Mouse (Mus musculus) G1E-ER4 (cell line): Measurements from ENCODE around the gene Hist1h2ak. TPM values are rescaled to one million over a fixed set of nuclear protein-coding genes. Genes with fewer than 3 reads are reported as not detected.
"Not testable (repeated sequence)": the region's sequence is repeated elsewhere in the genome, so short reads cannot be mapped to it uniquely, and the experiment has no call there.

Experiments
- GATA1 ChIP-seq: IDR thresholded peaks from one replicate; pipeline ENCODE4 v1.8.0; 2012; ENCODE audit warnings: low read length, inconsistent platforms
- polyA plus RNA-seq: library from polyadenylated mRNA; stranded (reverse); fragments of >175 nt; gene quantifications from 2 replicates; pipeline ENCODE4 v1.2.3, GENCODE M21; 2012

Gene Hist1h2ak
- polyA plus RNA-seq, 1 experiment: 85.5 TPM

GRCm38 (mm10) chr13:21729544-21729943 lies 24.1 kb downstream of the Hist1h2ak start:
- no peak for TF ChIP-seq GATA1

- no peak for TF ChIP-seq GATA1
These were observed 25.6 kb downstream of the Hist1h2ak start for GRCm38 (mm10) chr13:21727948-21728572.

- no peak for TF ChIP-seq GATA1
These were observed 30.4 kb downstream of the Hist1h2ak start for GRCm38 (mm10) chr13:21722993-21723836.

- no peak for TF ChIP-seq GATA1
These were observed 31.2 kb downstream of the Hist1h2ak start for GRCm38 (mm10) chr13:21722373-21722925.

GRCm38 (mm10) chr13:21721757-21722372 lies 31.8 kb downstream of the Hist1h2ak start, which contains the start of gene Hist1h2bm:
TSS of gene Hist1h2bm (plus strand) at chr13:21722044.
- TF ChIP-seq GATA1: not testable (repeated sequence)

- TF ChIP-seq GATA1: no peak
These were observed 35.1 kb downstream of the Hist1h2ak start for GRCm38 (mm10) chr13:21718381-21719080.

GRCm38 (mm10) chr13:21717397-21718357 lies 36.0 kb downstream of the Hist1h2ak start, which contains the start of gene Hist1h3h:
TSS of gene Hist1h3h (plus strand) at chr13:21717659.
- TF ChIP-seq GATA1: not testable (repeated sequence)

GRCm38 (mm10) chr13:21715864-21716539 lies 37.6 kb downstream of the Hist1h2ak start, which contains the start of the genes Hist1h2bl and Hist1h2ai:
TSS of gene Hist1h2bl (minus strand) at chr13:21716143.
TSS of gene Hist1h2ai (plus strand) at chr13:21716422.
- not testable (repeated sequence) for TF ChIP-seq GATA1

- TF ChIP-seq GATA1: no peak
These were observed 38.3 kb downstream of the Hist1h2ak start for GRCm38 (mm10) chr13:21715131-21715863.

- no peak for TF ChIP-seq GATA1
These were observed 38.9 kb downstream of the Hist1h2ak start for GRCm38 (mm10) chr13:21714725-21715124.

- no peak for TF ChIP-seq GATA1
These were observed 41.9 kb downstream of the Hist1h2ak start for GRCm38 (mm10) chr13:21711698-21712097.

GRCm38 (mm10) chr13:21710821-21711525 lies 42.7 kb downstream of the Hist1h2ak start:
- no peak for TF ChIP-seq GATA1
